Mouse (Mus musculus): ENCODE data around the gene Rab27a. TPM values are rescaled to one million over a fixed set of nuclear protein-coding genes. Genes with fewer than 3 reads are reported as not detected.

Rab27a gene
- total and polyA plus RNA-seq, 3 experiments: 2.3 to 5.6 (median 4.5) TPM

- H3K36me3 ChIP-seq (ENCODE audit: control insufficient read depth, insufficient read depth, low read length): no peaks in the 10 kb centered on the region
- no peak overlapping the region for H3K9ac ChIP-seq (ENCODE audit: low read depth, low read length)
- no peak overlapping the region for H3K4me3 ChIP-seq
- intact Hi-C loops (cut with DNase I): no loop called here
- no peaks in the 10 kb centered on the region for H3K27me3 ChIP-seq (ENCODE audit: control insufficient read depth, insufficient read depth, low read length)
- H3K79me2 ChIP-seq (replicated peaks; ENCODE audit: control insufficient read depth, insufficient read depth, low read length): no peaks in the 10 kb centered on the region
- H3K27ac ChIP-seq: no peak overlapping the region
- TF ChIP-seq EP300 (IDR thresholded peaks at IDR 0.05; ENCODE audit: insufficient read depth, low read depth, low read length): no peak
- no peak for TF ChIP-seq POLR2A (IDR thresholded peaks at IDR 0.05; ENCODE audit: insufficient read depth, low read depth, low read length)
- no peak for TF ChIP-seq CTCF (IDR thresholded peaks at IDR 0.05)
- 69% methylated on average over 3 of the region's 3 CpGs for WGBS
- no peaks in the 10 kb centered on the region for H3K4me1 ChIP-seq (ENCODE audit: control insufficient read depth, insufficient read depth, low read length)
- no peak for DNase-seq
Measured at GRCm38 (mm10) chr9:73002177-73002576, 42.5 kb upstream of the Rab27a start.

DNA sequence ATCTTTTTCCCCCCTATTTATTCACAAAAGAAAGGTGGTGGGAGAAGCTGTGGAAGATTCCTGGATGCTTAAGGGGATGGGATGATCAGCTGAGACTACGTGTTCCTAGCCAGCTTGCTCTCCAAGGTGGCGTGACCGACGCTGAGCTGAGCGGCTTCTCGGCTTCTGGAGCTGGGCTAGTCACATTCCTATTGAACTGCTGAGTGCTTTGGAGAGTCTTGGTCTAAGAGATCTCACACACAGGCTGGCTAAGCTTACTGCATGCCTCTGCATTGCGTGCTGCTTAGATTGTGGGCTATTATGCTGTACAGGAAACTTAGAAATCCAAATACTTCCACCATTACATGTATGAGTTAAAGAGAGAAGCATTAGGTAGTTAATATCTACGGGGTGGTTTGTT, 40.6 kb upstream of the Rab27a start:
- intact Hi-C loops (cut with DNase I): no loop called here
- H3K36me3 ChIP-seq (ENCODE audit: control insufficient read depth, insufficient read depth, low read length): no peaks in the 10 kb centered on the region
- H3K27me3 ChIP-seq (ENCODE audit: control insufficient read depth, insufficient read depth, low read length): no peaks in the 10 kb centered on the region
- no peaks in the 10 kb centered on the region for H3K79me2 ChIP-seq (replicated peaks; ENCODE audit: control insufficient read depth, insufficient read depth, low read length)
- no peak for DNase-seq
- no peak overlapping the region for H3K9ac ChIP-seq (ENCODE audit: low read depth, low read length)
- no peaks in the 10 kb centered on the region for H3K4me1 ChIP-seq (ENCODE audit: control insufficient read depth, insufficient read depth, low read length)
- H3K27ac ChIP-seq: no peak overlapping the region
- WGBS: 84% methylated on average over 8 of the region's 8 CpGs
- TF ChIP-seq POLR2A (IDR thresholded peaks at IDR 0.05; ENCODE audit: insufficient read depth, low read depth, low read length) (no peak), CTCF (IDR thresholded peaks at IDR 0.05) (no peak), EP300 (IDR thresholded peaks at IDR 0.05; ENCODE audit: insufficient read depth, low read depth, low read length) (no peak)
- H3K4me3 ChIP-seq: no peak overlapping the region

GRCm38 (mm10) chr9:73005106-73005505, 39.5 kb upstream of the Rab27a start:
- no peak for DNase-seq
- TF ChIP-seq CTCF (IDR thresholded peaks at IDR 0.05) (no peak), POLR2A (IDR thresholded peaks at IDR 0.05; ENCODE audit: insufficient read depth, low read depth, low read length) (no peak), EP300 (IDR thresholded peaks at IDR 0.05; ENCODE audit: insufficient read depth, low read depth, low read length) (no peak)
- Histone ChIP-seq H3K79me2 (replicated peaks; ENCODE audit: control insufficient read depth, insufficient read depth, low read length) (no peaks in the 10 kb centered on the region), H3K36me3 (ENCODE audit: control insufficient read depth, insufficient read depth, low read length) (no peaks in the 10 kb centered on the region), H3K4me3 (no peak overlapping the region), H3K9ac (ENCODE audit: low read depth, low read length) (no peak overlapping the region), H3K27me3 (ENCODE audit: control insufficient read depth, insufficient read depth, low read length) (no peaks in the 10 kb centered on the region), H3K4me1 (ENCODE audit: control insufficient read depth, insufficient read depth, low read length) (no peaks in the 10 kb centered on the region), H3K27ac (no peak overlapping the region)
- 82% methylated on average over 6 of the region's 6 CpGs for WGBS
- intact Hi-C loops (cut with DNase I): no loop called here

DNA sequence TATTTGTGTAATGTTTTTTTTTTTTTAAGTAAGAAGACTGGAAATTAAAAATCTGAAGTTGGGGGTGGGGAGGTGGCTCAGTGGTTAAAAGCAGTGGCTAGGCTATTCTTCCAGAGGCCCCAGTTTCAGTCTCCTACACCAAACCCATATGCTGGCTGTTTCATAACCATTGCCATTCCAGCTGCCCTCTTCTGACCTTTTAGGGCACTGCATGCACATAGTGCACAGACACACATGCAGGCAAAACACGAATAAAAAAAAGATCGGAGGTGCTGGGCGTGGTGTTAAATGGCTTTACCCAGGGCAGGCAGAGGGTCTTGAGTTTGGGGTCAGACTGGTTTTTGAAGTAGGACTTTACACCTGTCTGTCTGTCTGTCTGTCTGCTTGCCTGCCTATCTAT, 38.5 kb upstream of the Rab27a start:
- DNase-seq: no peak
- intact Hi-C loops (cut with DNase I): no loop called here
- H3K36me3 ChIP-seq (ENCODE audit: control insufficient read depth, insufficient read depth, low read length): no peaks in the 10 kb centered on the region
- no peak overlapping the region for H3K27ac ChIP-seq
- H3K4me3 ChIP-seq: no peak overlapping the region
- no peak for TF ChIP-seq POLR2A (IDR thresholded peaks at IDR 0.05; ENCODE audit: insufficient read depth, low read depth, low read length)
- peak; percentile 29; the same call in 1 of the 2 replicates for TF ChIP-seq CTCF (IDR thresholded peaks at IDR 0.05)
- no peaks in the 10 kb centered on the region for H3K4me1 ChIP-seq (ENCODE audit: control insufficient read depth, insufficient read depth, low read length)
- no peaks in the 10 kb centered on the region for H3K79me2 ChIP-seq (replicated peaks; ENCODE audit: control insufficient read depth, insufficient read depth, low read length)
- WGBS: 93% methylated on average over 3 of the region's 3 CpGs
- no peaks in the 10 kb centered on the region for H3K27me3 ChIP-seq (ENCODE audit: control insufficient read depth, insufficient read depth, low read length)
- no peak overlapping the region for H3K9ac ChIP-seq (ENCODE audit: low read depth, low read length)

DNA sequence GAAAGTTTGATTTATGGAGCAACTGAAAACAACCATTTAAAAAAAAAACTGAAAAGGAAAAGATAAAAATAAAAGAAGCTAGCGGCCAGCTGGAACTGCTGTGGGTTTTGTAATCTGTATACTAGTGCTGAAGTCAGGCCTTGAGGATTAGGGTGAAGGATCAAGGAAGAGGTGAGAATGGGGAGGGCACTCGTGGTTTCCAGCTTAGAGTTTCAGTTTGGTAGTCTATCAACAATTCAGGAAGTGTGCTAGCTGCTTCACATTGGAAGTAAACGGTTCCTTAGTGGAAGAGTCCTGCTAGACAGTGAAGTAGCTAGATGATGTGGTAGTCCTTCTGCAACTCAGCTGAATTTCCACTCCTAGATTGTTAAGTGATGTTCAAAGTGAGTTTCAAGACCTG, 36.3 kb upstream of the Rab27a start:
- Histone ChIP-seq H3K36me3 (ENCODE audit: control insufficient read depth, insufficient read depth, low read length) (no peaks in the 10 kb centered on the region), H3K79me2 (replicated peaks; ENCODE audit: control insufficient read depth, insufficient read depth, low read length) (no peaks in the 10 kb centered on the region), H3K4me1 (ENCODE audit: control insufficient read depth, insufficient read depth, low read length) (no peaks in the 10 kb centered on the region), H3K9ac (ENCODE audit: low read depth, low read length) (no peak overlapping the region), H3K27ac (no peak overlapping the region), H3K27me3 (ENCODE audit: control insufficient read depth, insufficient read depth, low read length) (no peaks in the 10 kb centered on the region), H3K4me3 (no peak overlapping the region)
- no peak for TF ChIP-seq CTCF (IDR thresholded peaks at IDR 0.05)
- no peak for TF ChIP-seq POLR2A (IDR thresholded peaks at IDR 0.05; ENCODE audit: insufficient read depth, low read depth, low read length)
- no peak for TF ChIP-seq EP300 (IDR thresholded peaks at IDR 0.05; ENCODE audit: insufficient read depth, low read depth, low read length)
- intact Hi-C loops (cut with DNase I): no loop called here
- no peak for DNase-seq
- WGBS: 56% methylated on average over 3 of the region's 3 CpGs

DNA sequence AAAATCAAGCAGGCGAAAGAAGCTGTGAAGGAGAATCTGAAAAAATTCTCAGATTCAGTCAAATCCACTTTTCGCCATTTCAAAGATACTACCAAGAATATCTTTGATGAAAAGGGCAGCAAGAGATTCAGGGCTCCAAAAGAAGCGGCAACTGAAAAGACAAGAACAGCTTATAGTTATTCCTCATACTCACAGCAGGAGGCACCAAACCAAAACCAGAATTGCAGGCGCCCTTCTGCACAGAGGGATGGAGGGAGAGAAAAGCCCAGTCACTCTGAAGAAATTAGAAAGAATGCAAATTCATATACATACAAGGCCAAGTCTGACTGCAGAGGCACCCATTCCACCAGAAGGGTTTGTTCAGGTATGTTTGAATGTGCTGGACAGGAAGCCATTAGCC, 32.0 kb upstream of the Rab27a start:
- 93% methylated on average over 4 of the region's 4 CpGs for WGBS
- H3K4me3 ChIP-seq: no peak overlapping the region
- H3K36me3 ChIP-seq (ENCODE audit: control insufficient read depth, insufficient read depth, low read length): no peaks in the 10 kb centered on the region
- intact Hi-C loops (cut with DNase I): no loop called here
- TF ChIP-seq CTCF (IDR thresholded peaks at IDR 0.05) (peak; percentile 15; the same call in 1 of the 2 replicates), EP300 (IDR thresholded peaks at IDR 0.05; ENCODE audit: insufficient read depth, low read depth, low read length) (no peak), POLR2A (IDR thresholded peaks at IDR 0.05; ENCODE audit: insufficient read depth, low read depth, low read length) (no peak)
- no peak overlapping the region for H3K27ac ChIP-seq
- no peaks in the 10 kb centered on the region for H3K4me1 ChIP-seq (ENCODE audit: control insufficient read depth, insufficient read depth, low read length)
- H3K9ac ChIP-seq (ENCODE audit: low read depth, low read length): no peak overlapping the region
- DNase-seq: no peak
- H3K79me2 ChIP-seq (replicated peaks; ENCODE audit: control insufficient read depth, insufficient read depth, low read length): no peaks in the 10 kb centered on the region
- H3K27me3 ChIP-seq (ENCODE audit: control insufficient read depth, insufficient read depth, low read length): no peaks in the 10 kb centered on the region

All from heart, adult 2 months (tissue).